Mouse (Mus musculus) forebrain, embryonic 14.5 days (tissue): Measurements from ENCODE around the gene Styx. TPM values are rescaled to one million over a fixed set of nuclear protein-coding genes. Genes with fewer than 3 reads are reported as not detected.
A peak's percentile ranks its signal among the peaks of the same experiment; 100 is the strongest.
"Not testable (repeated sequence)": the region's sequence is repeated elsewhere in the genome, so short reads cannot be mapped to it uniquely, and the experiment has no call there.

Experiments used
- ATAC-seq: fragments of 200-750 bp; cut with Nextera tagmentation; 2 replicates; pipeline ENCODE4 v1.8.0; 2017; ENCODE audit warnings: mild to moderate bottlenecking, moderate library complexity
- DNase-seq: peaks from one replicate; pipeline ENCODE4 v3.0.0-alpha.2; 2015; ENCODE audit warnings: low spot score
- H3K27ac ChIP-seq: fragments of 300-500 bp; sonication (generic); 2 replicates; pipeline ENCODE4 v1.5.1; 2014; ENCODE audit warnings: low read depth, mild to moderate bottlenecking, control low read depth, low read length, moderate library complexity
- H3K27me3 ChIP-seq: fragments of 300-500 bp; sonication (generic); replicated peaks from 2 replicates; pipeline ENCODE4 v1.6.1; 2014; ENCODE audit warnings: low read length, control low read depth, mixed read lengths; ENCODE audit not compliant: control insufficient read depth, insufficient read depth
- H3K36me3 ChIP-seq: fragments of 300-500 bp; sonication (generic); 2 replicates; pipeline ENCODE4 v1.6.1; 2014; ENCODE audit warnings: low read length, control low read depth; ENCODE audit not compliant: control insufficient read depth, insufficient read depth
- H3K4me1 ChIP-seq: fragments of 300-500 bp; sonication (generic); 2 replicates; pipeline ENCODE4 v1.6.1; 2014; ENCODE audit warnings: antibody characterized with exemption, low read length, control low read depth; ENCODE audit not compliant: control insufficient read depth, insufficient read depth
- H3K4me2 ChIP-seq: fragments of 300-500 bp; sonication (generic); 2 replicates; pipeline ENCODE4 v1.6.1; 2014; ENCODE audit warnings: mild to moderate bottlenecking, control low read depth, low read length
- H3K4me3 ChIP-seq: fragments of 300-500 bp; sonication (generic); 2 replicates; pipeline ENCODE4 v1.5.1; 2014; ENCODE audit warnings: low read depth, low read length, control low read depth
- H3K9ac ChIP-seq: fragments of 300-500 bp; sonication (generic); 2 replicates; pipeline ENCODE4 v1.6.1; 2014; ENCODE audit warnings: mild to moderate bottlenecking, low read length, control low read depth, moderate library complexity
- H3K9me3 ChIP-seq: fragments of 300-500 bp; sonication (generic); replicated peaks from 2 replicates; pipeline ENCODE4 v1.6.1; 2016; ENCODE audit warnings: low read length, control low read depth, mixed read lengths; ENCODE audit not compliant: control insufficient read depth
- WGBS: fragments of 180-500 bp; shearing (Covaris S2); extraction: QIAGEN DNeasy Blood & Tissue Kit; methylation state at CpG from one replicate; pipeline ENCODE4 v1.1.7; 2014; 5-methylcytosine and 5-hydroxymethylcytosine counted together
- polyA plus RNA-seq: library from polyadenylated mRNA; unstranded; fragments of >200 nt; fragmentation: Nextera tagmentation; extraction: Ambion mirVana; gene quantifications from 2 replicates; pipeline ENCODE4 v1.2.1, GENCODE M21; 2014

The Styx gene
- polyA plus RNA-seq, 1 experiment from 2014 or later: 57.5 TPM

GRCm38 (mm10) chr14:45385596-45385995 lies 34.7 kb downstream of the Styx start:
- Histone ChIP-seq H3K36me3 (peaks cover 8% of the 10 kb centered on the region; the same call in 1 of the 2 replicates), H3K9ac (no peak overlapping the region), H3K4me1 (peaks cover 3% of the 10 kb centered on the region; the same call in 1 of the 2 replicates), H3K4me2 (no peak overlapping the region), H3K27me3 (no peaks in the 10 kb centered on the region), H3K27ac (no peak overlapping the region), H3K4me3 (no peak overlapping the region), H3K9me3 (no peaks in the 10 kb centered on the region)
- DNase-seq (no peak), ATAC-seq (no peak)
- 93% methylated on average over 2 of the region's 2 CpGs for WGBS

GRCm38 (mm10) chr14:45387480-45387879 lies 36.6 kb downstream of the Styx start:
- peak overlapping the region; percentile 84 for H3K4me2 ChIP-seq
- H3K36me3 ChIP-seq: peaks cover 5% of the 10 kb centered on the region; the same call in 1 of the 2 replicates
- no peak for ATAC-seq
- H3K9me3 ChIP-seq: no peaks in the 10 kb centered on the region
- H3K27ac ChIP-seq: no peak overlapping the region
- no peak overlapping the region for H3K9ac ChIP-seq
- peak overlapping the region; percentile 73; the same call in 1 of the 2 replicates for H3K4me3 ChIP-seq
- WGBS: 18% methylated on average over 2 of the region's 2 CpGs
- H3K4me1 ChIP-seq: peaks cover 3% of the 10 kb centered on the region; the same call in 1 of the 2 replicates
- no peak for DNase-seq
- no peaks in the 10 kb centered on the region for H3K27me3 ChIP-seq

GRCm38 (mm10) chr14:45388345-45389181 lies 37.7 kb downstream of the Styx start:
- peaks cover 3% of the 10 kb centered on the region; the same call in 1 of the 2 replicates for H3K4me1 ChIP-seq
- H3K27ac ChIP-seq: peak overlapping the region; percentile 55
- H3K4me2 ChIP-seq: peak overlapping the region; percentile 84
- no peaks in the 10 kb centered on the region for H3K9me3 ChIP-seq
- H3K36me3 ChIP-seq: no peaks in the 10 kb centered on the region
- peak overlapping the region; percentile 90 for H3K9ac ChIP-seq
- peak overlapping the region; percentile 73 for H3K4me3 ChIP-seq
- ATAC-seq (peak; percentile 96), DNase-seq (peak; percentile 79)
- WGBS: under 1% methylated on average over 60 of the region's 71 CpGs
- no peaks in the 10 kb centered on the region for H3K27me3 ChIP-seq

- no peak; the same call in 1 of the 2 replicates for ATAC-seq
These were observed 38.3 kb downstream of the Styx start for GRCm38 (mm10) chr14:45389194-45389593.

GRCm38 (mm10) chr14:45399836-45400235 lies 48.9 kb downstream of the Styx start:
- Histone ChIP-seq H3K9ac (no peak overlapping the region), H3K27me3 (no peaks in the 10 kb centered on the region), H3K9me3 (no peaks in the 10 kb centered on the region), H3K27ac (no peak overlapping the region), H3K4me2 (no peak overlapping the region), H3K4me1 (no peaks in the 10 kb centered on the region), H3K36me3 (no peaks in the 10 kb centered on the region), H3K4me3 (no peak overlapping the region)
- ATAC-seq (no peak), DNase-seq (no peak)
- WGBS: 84% methylated on average over 3 of the region's 3 CpGs

More at GRCm38 (mm10) chr14:45389194-45389593, 38.3 kb downstream of the Styx start:
- Histone ChIP-seq H3K4me2 (peak overlapping the region; percentile 84), H3K27ac (peak overlapping the region; percentile 55; the same call in 1 of the 2 replicates), H3K4me1 (peaks cover 3% of the 10 kb centered on the region; the same call in 1 of the 2 replicates), H3K36me3 (no peaks in the 10 kb centered on the region), H3K9me3 (no peaks in the 10 kb centered on the region), H3K9ac (peak overlapping the region; percentile 90), H3K4me3 (peak overlapping the region; percentile 73), H3K27me3 (no peaks in the 10 kb centered on the region)
- no peak for DNase-seq
- WGBS: 22% methylated on average over 3 of the region's 3 CpGs

GRCm38 (mm10) chr14:45403651-45404050 lies 52.8 kb downstream of the Styx start:
- no peak for DNase-seq
- no peak for ATAC-seq
- H3K9ac ChIP-seq: no peak overlapping the region
- H3K9me3 ChIP-seq: no peaks in the 10 kb centered on the region
- no peaks in the 10 kb centered on the region for H3K36me3 ChIP-seq
- no peaks in the 10 kb centered on the region for H3K4me1 ChIP-seq
- no peak overlapping the region for H3K4me2 ChIP-seq
- no peak overlapping the region for H3K4me3 ChIP-seq
- no peak overlapping the region for H3K27ac ChIP-seq
- WGBS: 69% methylated on average over 7 of the region's 7 CpGs
- no peaks in the 10 kb centered on the region for H3K27me3 ChIP-seq

- not testable (repeated sequence) for H3K9ac ChIP-seq, H3K27ac ChIP-seq, ATAC-seq, H3K36me3 ChIP-seq, H3K27me3 ChIP-seq, H3K4me2 ChIP-seq, DNase-seq, H3K9me3 ChIP-seq, H3K4me3 ChIP-seq, H3K4me1 ChIP-seq
- 84% methylated on average over 1 of the region's 3 CpGs for WGBS
These were observed 53.9 kb downstream of the Styx start, which contains the start of gene Gnpnat1 for GRCm38 (mm10) chr14:45404813-45405212. Gene Gnpnat1, minus strand, starts transcription at chr14:45404913.

GRCm38 (mm10) chr14:45416265-45416664 lies 65.4 kb downstream of the Styx start:
- Histone ChIP-seq H3K27me3 (no peaks in the 10 kb centered on the region), H3K36me3 (no peaks in the 10 kb centered on the region), H3K27ac (no peak overlapping the region), H3K4me1 (no peaks in the 10 kb centered on the region), H3K9me3 (no peaks in the 10 kb centered on the region), H3K9ac (no peak overlapping the region), H3K4me3 (no peak overlapping the region), H3K4me2 (no peak overlapping the region)
- DNase-seq (no peak), ATAC-seq (no peak)
- 90% methylated on average over 4 of the region's 4 CpGs for WGBS

- no peak overlapping the region for H3K4me3 ChIP-seq
- no peaks in the 10 kb centered on the region for H3K9me3 ChIP-seq
- no peak for DNase-seq
- no peaks in the 10 kb centered on the region for H3K36me3 ChIP-seq
- no peak overlapping the region for H3K9ac ChIP-seq
- H3K4me2 ChIP-seq: no peak overlapping the region
- H3K4me1 ChIP-seq: no peaks in the 10 kb centered on the region
- no peak overlapping the region for H3K27ac ChIP-seq
- WGBS: 89% methylated on average over 3 of the region's 3 CpGs
- H3K27me3 ChIP-seq: no peaks in the 10 kb centered on the region
- no peak for ATAC-seq
These were observed 67.7 kb downstream of the Styx start for GRCm38 (mm10) chr14:45418553-45418952.
